Mouse (Mus musculus) testis, postnatal 14 days (tissue): ENCODE data around the gene Gm49416.
A peak's percentile ranks its signal among the peaks of the same experiment; 100 is the strongest.
"Not testable (repeated sequence)": the region's sequence is repeated elsewhere in the genome, so short reads cannot be mapped to it uniquely, and the experiment has no call there.

ENCODE experiments used
- DNase-seq: peaks from one replicate; pipeline ENCODE4 v3.0.0; 2021; ENCODE audit warnings: low spot score

Gene Gm49416

DNA sequence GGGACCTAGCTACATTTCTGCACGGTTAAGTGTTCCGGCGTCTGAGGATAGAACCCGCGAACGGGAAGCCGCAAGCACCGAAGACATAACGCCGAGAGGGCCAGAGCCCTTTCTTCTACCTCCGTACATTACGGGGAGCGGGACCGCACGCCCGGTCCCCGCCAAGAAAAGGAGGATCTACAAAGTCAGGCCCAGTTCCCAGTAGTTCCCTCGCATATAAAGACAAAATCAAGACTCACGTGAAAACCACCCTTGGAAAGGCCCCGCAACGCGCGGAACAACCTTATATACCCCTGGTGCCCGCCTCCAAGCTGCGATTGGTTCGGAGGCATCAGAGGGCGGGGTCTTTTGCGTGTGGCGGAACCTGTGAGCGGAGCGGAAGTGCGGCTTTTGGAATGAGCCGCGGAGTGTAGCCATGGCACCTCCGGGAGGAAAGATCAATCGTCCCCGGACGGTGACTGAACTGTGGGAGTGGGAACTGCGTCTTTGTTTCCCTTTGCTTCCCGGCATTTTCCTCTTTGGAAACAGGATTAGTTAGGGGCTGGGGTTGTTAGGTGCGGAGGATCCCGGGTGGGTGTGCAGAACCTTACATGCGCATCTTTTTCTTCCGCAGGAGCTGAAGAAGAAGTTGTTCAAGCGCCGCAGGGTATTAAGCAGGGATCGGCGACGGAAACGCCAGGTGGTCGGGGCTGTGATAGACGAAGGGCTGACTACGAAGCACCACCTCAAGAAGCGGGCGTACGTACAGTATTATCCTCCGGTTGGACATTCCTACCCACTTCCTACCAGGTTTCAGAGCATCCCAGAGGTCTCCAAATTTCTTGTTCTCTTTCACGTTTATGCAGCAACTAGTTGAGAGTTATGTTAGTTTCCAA lies at the start of gene Gm49416, which contains the start of gene 1810009A15Rik:
Gene Gm49416 (plus strand): TSS at position 416 of the 875 bp plus-strand sequence.
Gene 1810009A15Rik (plus strand): TSS at position 343 of the 875 bp plus-strand sequence.
- DNase-seq = peak; percentile 95

- DNase-seq = no peak
These were observed 49.4 kb upstream of the Gm49416 start, which contains the start of gene Gng3 for GRCm38 (mm10) chr19:8839103-8839907. Gene Gng3, minus strand, starts transcription at chr19:8839194.

DNA sequence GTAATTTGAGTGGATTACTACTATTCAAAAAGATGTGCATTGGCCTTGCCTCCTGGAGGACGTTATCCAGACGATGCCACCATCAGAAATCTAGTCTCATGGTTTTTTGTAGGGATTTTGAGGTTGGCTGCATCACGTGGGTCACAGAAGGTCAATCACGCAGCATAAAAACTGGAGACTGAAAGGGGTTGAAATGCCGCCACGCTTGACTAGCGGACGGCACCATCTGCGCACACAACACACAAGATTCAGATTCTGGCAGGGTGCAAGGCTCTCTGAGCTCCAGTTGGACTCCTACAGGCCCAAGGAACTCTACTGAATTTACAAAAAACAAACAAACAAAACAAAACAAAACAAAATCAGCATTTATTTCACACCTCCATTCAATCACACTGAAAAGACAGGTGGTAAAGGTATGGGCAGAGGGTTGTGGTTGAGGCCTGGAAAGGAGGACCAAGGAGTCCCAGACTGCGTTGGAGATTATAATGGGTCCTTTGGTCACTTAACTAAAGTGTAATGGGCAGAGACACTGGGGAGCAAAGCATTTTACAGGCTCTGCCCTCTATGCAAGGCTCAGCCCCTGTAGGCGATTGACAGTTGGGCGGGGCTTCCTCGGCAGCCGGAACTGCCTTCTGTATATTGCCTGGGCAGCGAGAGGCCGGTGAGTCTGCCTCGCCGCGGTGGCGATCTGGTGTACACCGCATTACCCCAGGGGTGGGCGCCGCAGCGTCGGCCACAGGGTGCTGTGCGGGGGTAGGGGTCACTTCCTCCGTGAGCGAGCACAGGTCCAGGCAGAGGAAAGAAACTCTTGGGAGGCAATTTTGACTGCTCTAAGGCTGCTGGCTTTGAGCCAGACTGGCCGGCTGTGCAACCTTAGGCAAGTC lies 48.6 kb upstream of the Gm49416 start:
- DNase-seq = peak; percentile 64

- no peak for DNase-seq
These were observed 47.7 kb upstream of the Gm49416 start for GRCm38 (mm10) chr19:8841012-8841411.

DNA sequence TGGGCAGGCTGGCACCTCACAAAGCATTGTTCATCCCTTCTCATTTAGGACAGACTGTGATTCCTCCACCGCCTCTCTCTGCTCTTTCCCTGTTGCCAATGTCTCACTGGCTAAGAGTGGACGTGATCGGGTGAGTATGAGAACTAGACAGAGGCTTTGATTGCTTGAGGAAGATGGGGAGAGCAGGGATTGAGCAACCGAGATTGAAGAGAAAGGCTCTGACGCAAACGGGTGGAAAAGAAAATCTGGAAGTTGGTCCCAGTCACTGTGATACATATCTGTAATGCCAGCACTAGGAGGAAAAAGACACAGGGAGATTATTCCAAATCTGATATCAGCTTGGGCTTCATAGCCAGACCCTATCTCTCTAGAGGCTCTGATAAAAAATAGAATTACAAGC lies 45.8 kb upstream of the Gm49416 start:
- no peak for DNase-seq

GRCm38 (mm10) chr19:8844371-8845129 lies 44.2 kb upstream of the Gm49416 start:
- DNase-seq = peak; percentile 47

- DNase-seq = no peak
These were observed 40.4 kb upstream of the Gm49416 start for GRCm38 (mm10) chr19:8848356-8848755.

DNA sequence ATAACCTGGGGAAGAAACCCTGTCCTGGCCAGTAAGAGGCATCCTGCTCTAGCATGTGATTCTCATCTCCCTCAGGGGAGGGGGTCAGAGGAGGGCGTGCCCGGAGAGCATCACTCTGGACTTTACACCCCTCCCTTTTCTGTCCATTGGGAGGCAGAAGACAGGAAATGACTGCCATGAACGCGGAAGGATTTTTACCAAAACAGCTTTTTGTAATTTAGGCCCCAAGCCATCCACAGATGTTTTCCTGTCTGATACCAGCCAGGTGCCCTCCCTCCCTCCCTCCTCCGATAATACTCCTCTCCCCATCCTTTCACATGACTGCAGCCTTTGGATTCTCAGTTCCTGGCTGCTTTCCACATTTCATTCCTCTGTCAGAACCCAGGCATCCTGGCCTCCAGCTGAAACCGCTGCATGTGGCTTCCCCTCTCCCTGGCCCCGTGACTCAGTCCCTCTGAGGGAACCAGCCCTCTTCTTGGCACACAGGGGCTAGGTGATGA lies 38.3 kb upstream of the Gm49416 start, which contains the start of gene Lrrn4cl:
Gene Lrrn4cl (plus strand): TSS at position 367 of the 500 bp plus-strand sequence.
- DNase-seq = no peak

DNA sequence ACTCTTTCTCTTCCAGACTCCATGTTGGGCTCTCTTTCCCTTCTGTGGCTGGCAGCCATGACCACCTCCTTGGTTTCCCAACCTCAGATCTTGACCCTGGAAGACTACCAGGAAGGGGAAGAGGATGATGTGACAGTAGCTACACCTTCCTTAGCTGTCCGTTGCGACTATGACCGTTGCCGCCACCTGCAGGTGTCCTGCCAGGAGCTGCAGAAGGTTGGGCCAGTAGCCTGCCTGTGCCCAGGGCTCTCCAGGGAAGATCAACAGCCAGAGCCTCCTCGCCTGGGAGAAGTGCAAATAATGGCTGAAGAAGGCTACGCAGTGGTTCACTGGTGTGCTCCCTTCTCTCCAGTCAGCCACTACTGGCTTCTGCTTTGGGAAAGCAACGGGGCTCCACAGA lies 37.1 kb upstream of the Gm49416 start:
- no peak for DNase-seq

DNA sequence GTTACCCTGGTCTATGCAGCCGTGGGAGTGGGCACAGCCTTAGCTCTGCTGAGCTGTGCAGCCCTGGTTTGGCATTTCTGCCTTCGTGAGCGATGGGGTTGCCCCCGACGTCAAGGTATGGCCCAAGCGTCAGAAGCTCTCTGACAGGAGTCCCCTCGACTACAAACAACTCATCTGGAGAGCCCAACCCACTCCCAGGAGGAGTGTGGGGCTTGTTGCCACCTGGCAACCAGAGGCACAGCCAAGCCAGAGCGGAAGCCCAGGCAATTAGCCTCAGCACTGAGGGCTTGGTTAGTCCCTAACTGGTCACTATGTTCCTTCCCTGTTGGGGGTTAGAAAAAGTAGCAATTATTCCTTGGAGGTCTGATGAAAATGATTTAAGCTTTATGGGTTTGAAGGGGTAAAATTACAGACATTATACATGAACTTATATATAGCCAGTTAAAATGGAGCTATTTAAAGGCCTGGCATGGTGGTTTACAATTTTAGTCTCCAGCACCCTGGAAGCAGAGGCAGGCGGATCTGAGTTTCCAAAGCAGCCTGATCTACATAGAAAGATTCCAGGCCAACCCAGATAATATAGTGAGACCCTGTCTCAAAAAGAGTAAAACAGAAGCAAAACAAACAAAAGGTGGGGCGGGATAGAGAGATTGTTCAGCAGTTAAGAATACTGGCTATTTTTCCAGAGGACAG lies 36.3 kb upstream of the Gm49416 start:
- DNase-seq = no peak

GRCm38 (mm10) chr19:8853117-8853516 lies 35.6 kb upstream of the Gm49416 start:
- no peak for DNase-seq

GRCm38 (mm10) chr19:8857689-8858088 lies 31.0 kb upstream of the Gm49416 start:
- DNase-seq = no peak

DNA sequence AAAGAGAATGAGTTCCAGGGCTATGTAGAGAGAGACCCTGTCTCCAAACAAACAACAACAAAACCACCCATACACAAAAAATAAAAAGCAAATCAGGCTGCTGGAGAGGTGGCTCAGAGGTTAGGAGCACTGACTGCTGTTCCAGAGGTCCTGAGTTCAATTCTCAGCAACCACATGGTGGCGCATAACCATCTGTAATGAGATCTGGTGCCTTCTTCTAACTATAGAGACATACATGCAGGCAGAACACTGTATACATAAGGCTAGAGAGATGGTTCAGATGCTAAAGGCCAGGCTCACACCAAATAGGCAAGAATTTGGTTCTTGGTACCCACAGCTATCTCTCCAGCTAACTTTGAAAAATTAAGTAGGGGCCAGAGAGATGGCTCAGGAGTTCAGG lies 29.7 kb upstream of the Gm49416 start:
- DNase-seq = no peak

- DNase-seq = no peak
These were observed 24.5 kb upstream of the Gm49416 start for GRCm38 (mm10) chr19:8864265-8864664.

GRCm38 (mm10) chr19:8870381-8870780 lies 18.3 kb upstream of the Gm49416 start:
- not testable (repeated sequence) for DNase-seq

DNA sequence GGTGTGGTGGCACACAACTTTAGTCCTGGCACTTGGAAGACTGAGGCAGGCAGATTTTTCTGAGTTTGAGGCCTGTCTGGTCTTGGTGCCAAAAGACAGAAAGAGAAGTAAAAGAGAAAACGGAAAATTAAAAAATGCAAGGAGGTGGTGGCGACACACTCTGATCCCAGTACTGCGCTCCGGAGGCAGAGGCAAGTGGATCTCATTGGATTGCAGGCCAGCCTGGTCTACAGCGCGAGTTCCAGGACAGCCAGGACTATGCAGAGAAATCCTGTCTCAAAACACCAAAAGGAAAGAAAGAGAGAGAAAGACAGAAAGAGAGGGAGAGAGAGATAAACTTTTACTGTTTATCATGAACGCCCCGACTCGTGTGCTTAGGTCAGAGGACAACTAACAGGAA lies 17.9 kb upstream of the Gm49416 start:
- no peak for DNase-seq

DNA sequence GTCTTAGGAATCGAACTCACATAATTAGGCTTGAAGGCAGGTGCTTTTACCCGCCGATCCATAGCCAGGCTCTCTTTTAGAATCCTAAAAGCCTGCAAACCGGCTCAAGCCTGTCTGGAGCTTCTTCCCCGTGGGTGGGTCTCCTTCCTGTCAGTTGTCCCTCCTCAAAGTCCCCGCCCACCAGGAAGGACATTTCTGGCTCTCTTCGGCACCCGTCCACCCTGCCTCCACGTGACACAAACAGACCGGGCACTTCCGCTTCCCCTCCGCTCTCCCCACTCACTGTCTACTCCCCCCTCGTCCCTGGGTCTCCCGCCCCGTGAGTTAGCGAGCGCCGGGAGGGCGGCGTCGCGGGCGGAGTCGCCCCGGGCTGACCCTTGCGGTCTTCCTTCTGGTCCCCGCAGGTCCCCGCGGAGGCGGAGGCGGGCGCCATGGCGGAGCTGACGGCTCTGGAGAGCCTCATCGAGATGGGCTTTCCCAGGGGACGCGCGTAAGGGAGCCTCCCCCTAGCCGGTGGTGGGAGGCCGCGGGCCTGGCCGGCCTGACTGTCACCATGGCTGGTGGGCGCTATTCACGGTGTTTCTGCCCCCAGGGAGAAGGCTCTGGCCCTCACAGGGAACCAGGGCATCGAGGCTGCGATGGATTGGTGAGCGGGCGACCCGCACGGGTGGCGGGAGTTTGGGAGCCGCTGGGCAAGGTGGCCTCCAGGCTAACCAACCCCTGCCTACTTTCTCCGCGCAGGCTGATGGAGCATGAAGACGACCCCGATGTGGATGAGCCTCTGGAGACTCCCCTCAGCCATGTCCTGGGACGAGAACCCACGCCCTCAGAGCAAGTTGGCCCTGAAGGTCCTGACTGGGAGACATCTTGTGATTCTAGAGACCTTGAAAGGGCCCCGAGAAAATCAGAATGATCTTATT lies 17.2 kb upstream of the Gm49416 start, which contains the start of gene Ubxn1:
Gene Ubxn1 (plus strand): TSS at position 230 of the 920 bp plus-strand sequence.
- peak; percentile 97 for DNase-seq

DNA sequence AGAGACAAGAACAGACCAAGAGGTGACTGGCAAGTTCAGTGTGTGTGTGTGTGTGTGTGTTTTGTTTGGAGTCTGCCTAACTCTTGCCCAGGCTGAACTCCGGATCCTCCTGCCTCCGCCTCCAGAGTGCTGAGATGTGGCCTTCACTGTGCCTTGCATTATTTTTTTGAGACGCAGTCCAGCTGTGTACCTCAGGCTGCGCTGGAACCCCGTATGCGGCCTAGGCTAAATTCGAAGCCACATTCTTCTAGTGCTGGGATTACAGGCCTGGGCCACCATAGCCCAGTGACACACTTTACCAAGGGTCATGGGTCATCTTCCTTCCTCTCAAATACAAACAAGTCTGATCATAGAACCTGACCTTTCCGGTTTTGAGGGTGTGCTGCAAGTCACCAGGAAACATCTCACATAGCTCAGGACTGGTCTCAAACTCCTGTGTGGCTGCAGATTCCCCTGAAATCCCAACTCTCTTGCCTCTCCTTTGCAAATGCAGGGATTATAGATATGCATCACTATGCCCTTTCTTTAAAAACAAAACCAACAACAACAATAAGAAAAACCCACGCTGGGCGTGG lies 16.4 kb upstream of the Gm49416 start:
- no peak for DNase-seq

DNA sequence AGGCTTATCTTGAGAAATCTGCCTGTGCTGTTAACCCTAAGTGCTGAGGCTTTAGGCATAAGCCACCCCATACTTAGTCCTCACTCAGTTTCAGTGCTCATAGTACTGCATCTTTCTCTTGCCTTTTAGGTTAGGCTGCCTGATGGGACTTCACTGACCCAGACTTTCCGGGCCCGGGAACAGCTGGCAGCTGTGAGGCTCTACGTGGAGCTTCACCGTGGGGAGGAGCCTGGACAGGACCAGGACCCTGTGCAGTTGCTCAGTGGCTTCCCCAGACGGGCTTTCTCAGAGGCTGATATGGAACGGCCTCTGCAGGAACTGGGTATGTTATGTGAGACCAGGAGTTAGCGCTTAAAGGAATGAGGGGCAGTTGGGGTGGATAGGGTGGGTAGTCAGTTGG lies 13.7 kb upstream of the Gm49416 start:
- no peak for DNase-seq
